Mouse (Mus musculus) CD4-positive, CD25-positive, alpha-beta regulatory T cell, adult 2 months (primary cell): ENCODE results near the gene Tff2.

Experiments used
- DNase-seq: peaks from one replicate; pipeline ENCODE4 v3.0.0-alpha.2; 2012; ENCODE audit warnings: low read depth, low spot score

The Tff2 gene

GRCm38 (mm10) chr17:31136291-31136690 is 7.8 kb downstream of the Tff2 start:
- DNase-seq: peak; percentile 49

- no peak for DNase-seq
These were observed 9.2 kb downstream of the Tff2 start for GRCm38 (mm10) chr17:31134913-31135312.

- no peak for DNase-seq
These were observed 10.3 kb downstream of the Tff2 start for GRCm38 (mm10) chr17:31133776-31134175.

GRCm38 (mm10) chr17:31131269-31131821 is 12.7 kb downstream of the Tff2 start:
- no peak for DNase-seq

GRCm38 (mm10) chr17:31129452-31129851 is 14.6 kb downstream of the Tff2 start, which contains the start of gene Tff3:
TSS of gene Tff3 (minus strand) at chr17:31129646.
- DNase-seq: no peak

- DNase-seq: no peak
These were observed 15.3 kb downstream of the Tff2 start for GRCm38 (mm10) chr17:31128708-31129318.

- no peak for DNase-seq
These were observed 18.4 kb downstream of the Tff2 start for GRCm38 (mm10) chr17:31125548-31126266.

GRCm38 (mm10) chr17:31121975-31122374 is 22.1 kb downstream of the Tff2 start:
- DNase-seq: peak; percentile 81

- peak; percentile 91 for DNase-seq
These were observed 24.7 kb downstream of the Tff2 start for GRCm38 (mm10) chr17:31119429-31119828.

GRCm38 (mm10) chr17:31117946-31118345 is 26.1 kb downstream of the Tff2 start:
- DNase-seq: no peak

- no peak for DNase-seq
These were observed 28.0 kb downstream of the Tff2 start for GRCm38 (mm10) chr17:31116063-31116462.

GRCm38 (mm10) chr17:31113191-31113856 is 30.8 kb downstream of the Tff2 start:
- no peak for DNase-seq

- no peak for DNase-seq
These were observed 35.7 kb downstream of the Tff2 start for GRCm38 (mm10) chr17:31108388-31108787.

- DNase-seq: no peak
These were observed 40.3 kb downstream of the Tff2 start for GRCm38 (mm10) chr17:31103823-31104222.

- no peak for DNase-seq
These were observed 41.0 kb downstream of the Tff2 start for GRCm38 (mm10) chr17:31103007-31103570.

GRCm38 (mm10) chr17:31098788-31099187 is 45.3 kb downstream of the Tff2 start:
- no peak for DNase-seq

GRCm38 (mm10) chr17:31096893-31097292 is 47.2 kb downstream of the Tff2 start:
- DNase-seq: no peak

GRCm38 (mm10) chr17:31095570-31095969 is 48.5 kb downstream of the Tff2 start:
- no peak for DNase-seq

GRCm38 (mm10) chr17:31094781-31095180 is 49.3 kb downstream of the Tff2 start:
- no peak for DNase-seq
